Mouse (Mus musculus): ENCODE measurements around the gene Sphk1.

Sphk1 gene

DNA sequence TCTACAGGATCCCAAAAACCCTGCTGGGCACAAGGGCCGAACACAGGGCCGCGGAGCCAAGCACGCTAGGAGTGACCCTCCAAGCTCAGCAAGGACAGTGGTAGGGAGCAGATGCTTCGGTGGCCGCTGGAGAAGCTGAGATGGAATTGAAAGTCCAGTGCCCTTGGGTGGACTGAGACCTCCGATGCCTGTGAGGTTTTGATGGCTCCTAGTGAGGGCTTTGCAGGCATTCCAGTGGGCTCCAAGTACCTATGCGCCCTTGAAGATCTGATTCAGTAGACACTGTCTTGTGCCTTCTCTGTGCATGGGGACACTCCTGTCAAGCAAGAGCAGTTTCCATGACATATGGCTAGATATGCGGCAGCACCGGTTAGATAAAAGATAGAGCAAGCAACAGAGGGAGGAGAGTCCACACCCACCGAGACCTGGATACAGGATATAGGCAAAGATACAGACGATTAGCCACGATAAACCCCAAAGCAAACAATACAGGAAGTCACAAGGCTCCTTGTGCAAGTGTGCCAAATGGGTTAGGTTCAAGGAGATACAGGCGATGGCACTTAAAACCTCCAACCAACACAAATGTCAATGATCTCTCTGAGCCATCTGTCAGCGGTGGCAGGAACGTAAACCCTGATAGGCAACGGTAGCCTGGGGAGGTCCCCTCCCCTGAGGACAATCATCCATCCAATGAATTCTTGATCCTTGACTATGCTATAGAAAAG is 24.4 kb upstream of the Sphk1 start:
- no peak for DNase-seq (ENCODE audit: low read depth, low spot score)

DNA sequence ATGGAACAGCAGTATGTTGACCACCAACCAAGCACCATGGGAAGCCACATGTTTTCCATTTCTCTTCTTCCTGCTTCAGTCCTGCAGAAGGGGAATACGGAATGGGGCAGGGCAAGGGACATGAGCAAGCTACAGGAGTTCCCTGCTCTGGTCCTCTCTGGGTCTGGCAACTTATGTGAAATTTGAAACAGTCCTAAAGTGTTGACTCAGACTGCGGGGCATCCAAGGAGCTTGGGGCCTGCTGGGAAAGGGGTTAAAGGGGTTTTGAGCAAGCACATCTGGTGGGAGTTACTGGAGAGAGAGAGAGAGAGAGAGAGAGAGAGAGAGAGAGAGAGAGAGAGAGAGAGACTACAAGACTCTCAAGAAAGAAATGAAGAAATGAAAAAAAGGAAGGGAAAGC is 22.0 kb upstream of the Sphk1 start:
- no peak for DNase-seq (ENCODE audit: low read depth, low spot score)

DNA sequence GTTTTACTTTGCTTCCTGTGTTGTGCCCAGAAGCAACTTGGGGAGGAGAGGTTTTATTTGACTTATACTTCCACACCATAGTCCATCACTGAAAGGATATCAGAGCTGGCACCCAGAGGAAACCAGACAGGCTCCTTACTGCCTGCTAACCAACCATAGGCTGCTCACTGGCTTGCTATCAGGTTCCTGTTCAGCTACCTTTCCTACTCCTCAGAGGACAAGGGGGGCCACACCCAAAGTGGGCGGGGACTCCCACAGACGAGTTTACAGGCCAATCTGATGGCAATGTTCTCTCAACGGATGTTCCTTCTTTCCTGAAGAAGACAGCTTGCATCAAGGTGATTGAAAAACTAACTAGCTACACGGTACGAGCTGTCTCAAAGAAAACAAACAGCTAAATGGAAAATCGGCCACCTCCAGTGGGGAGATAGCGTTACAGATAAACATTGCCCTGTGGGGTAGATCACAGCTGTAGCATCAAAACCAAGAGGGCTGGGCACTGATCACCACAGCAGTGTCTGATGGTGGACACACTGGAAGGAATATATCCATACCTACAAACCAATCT is 19.3 kb upstream of the Sphk1 start:
- DNase-seq (ENCODE audit: low read depth, low spot score), result no peak

DNA sequence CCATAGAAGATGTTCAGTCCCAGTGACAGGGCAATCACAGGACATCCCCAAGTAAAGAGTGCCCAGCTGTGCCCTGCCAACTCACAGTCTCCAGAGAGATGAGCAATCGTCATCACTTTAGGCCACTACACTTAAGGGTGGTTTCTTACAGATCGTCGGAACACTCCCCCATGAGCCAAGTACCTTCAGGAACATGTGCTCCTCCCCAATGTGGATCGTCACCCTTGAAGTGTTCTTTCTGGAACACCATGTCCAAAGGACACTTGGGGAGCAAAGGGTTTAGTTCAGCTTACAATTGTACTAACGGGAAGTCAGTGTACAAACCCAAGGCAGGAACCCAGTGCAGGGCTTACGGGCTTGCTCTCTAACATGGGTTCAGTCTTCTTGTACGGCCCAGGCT is 18.6 kb upstream of the Sphk1 start:
- no peak for DNase-seq (ENCODE audit: low read depth, low spot score)

DNA sequence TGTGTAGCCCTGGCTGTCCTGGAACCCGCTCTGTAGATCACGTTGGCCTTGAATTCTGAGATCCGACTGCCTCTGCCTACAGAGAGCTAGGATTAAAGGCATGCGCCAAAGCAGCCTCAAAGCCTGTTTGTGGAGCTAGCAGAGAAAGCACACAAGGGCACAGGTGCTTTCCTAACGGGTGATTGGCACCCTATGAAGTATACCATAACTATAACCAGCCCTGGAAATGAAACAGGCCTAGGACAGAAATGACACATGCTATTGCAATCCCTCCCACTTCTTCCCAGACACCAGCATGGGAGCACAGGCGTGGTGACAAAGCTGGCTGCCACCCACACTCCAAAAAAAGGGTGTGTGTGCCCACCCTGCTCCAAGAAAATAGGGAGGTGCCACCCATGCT is 17.7 kb upstream of the Sphk1 start:
- no peak for DNase-seq (ENCODE audit: low read depth, low spot score)

DNA sequence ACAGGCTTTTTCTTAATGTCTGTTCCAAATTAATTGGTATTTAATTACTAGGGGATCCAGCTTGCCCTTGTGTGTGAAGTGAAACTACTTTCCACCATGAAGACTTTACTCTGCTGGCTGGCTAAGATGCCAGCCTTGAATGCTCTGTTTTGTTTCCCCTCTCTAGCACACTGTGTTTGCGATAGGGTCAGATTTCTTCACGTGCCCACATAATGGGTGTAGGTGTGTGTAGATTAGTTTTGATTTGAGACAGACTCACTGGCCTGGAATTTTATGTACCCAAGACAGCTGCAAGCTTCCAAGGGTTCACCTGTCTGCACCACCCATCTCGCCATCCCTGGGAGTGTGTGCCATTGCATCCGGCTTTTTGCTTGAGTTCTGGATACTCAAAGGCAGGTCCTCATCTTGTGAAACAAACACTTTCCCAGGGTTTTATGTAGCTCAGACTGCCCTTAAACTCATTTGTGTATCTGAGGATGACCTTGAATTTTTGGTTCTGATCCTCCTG is 17.1 kb upstream of the Sphk1 start:
- no peak for DNase-seq (ENCODE audit: low read depth, low spot score)

DNA sequence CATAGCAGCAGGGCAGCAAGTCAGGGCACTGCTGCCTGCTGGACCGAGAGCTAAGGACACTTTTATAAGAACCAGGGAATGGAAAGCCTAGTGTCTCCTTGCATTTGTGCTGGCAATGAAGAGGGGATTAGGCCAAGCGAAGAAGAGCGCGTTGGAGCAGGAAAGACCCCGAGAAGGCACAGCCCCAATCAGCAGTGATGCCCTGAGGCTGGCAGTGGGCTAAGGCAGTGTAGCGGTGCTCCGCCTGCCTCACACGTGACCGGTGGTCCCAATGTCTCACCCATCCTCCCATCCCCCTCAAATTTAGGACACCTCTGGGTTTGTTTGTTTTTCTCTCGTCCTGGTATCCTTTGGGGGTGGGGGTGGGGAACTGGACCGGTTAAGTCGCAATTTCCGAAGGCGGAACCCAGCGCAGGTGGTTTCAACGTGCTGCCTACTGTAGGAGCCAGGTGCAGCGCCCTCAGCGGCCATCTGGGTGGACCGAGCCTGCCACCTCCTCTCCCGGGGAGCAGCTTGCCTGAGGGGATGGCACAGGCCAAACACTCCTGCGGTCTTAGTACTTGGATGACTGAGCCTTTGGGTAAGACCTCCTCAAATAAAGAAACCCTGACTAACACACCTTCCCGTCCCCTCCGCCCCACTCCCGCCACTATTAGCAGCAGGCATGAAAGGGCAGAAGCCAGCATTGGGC is 15.2 kb upstream of the Sphk1 start:
- no peak for DNase-seq (ENCODE audit: low read depth, low spot score)

DNA sequence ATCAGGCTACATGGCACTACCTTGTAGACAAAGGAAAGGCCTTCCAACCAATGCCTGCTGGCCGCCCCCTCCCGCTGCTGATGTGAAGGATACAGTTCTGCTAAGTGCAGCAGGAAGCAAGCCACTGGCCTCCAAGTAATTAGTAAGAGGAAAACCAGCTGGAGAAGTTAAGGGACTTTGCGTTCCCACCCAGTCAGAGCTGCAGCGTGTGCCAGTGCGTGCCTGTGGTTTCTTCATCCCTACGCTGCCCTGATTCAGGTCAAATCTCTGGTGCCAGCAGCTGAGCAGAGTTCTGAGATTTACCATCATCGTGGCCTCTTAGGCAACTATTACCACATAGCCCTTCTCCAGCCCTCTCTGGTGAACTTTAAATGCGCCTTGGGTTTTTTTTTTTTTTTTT is 12.2 kb upstream of the Sphk1 start:
- DNase-seq (ENCODE audit: low read depth, low spot score), result no peak

DNA sequence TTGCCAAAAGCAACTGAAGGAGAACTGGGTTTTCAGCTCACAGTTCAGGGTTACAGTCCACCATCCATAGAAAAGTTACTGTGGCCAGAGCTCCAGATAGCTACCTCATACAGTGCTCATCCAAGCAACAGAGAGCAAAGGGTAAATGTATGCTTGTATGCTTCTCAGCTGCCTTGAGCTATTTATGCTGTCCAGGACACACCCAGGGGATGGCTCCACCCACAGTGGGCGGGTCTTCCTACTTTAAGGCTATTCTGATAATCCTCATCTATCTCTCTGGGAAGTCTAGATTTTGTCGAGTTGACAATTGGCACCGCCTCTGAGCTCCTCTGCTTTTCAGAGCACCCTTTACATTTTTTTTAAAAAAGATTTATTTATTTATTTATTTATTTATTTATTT is 9.6 kb upstream of the Sphk1 start:
- DNase-seq (ENCODE audit: low read depth, low spot score), result no peak

DNA sequence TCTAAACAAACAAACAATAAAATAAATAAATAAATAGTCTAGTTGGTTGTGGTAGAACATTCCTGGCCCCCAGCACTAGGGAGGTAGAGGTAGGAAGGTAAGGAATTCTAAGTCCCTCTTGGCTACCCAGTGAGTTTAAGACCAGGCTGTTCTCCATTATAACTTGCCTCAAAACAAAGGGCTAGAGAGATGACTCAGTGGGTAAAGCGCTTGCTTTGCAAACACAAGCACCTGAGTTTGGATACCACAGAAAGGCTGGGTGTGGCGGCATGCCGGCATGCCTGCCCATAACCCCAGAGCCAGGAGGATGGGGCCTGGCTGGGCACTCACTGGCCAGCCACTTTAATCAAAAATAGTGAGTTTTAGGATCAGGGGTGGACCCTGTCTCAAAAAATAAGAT is 8.7 kb upstream of the Sphk1 start:
- DNase-seq (ENCODE audit: low read depth, low spot score), result no peak

DNA sequence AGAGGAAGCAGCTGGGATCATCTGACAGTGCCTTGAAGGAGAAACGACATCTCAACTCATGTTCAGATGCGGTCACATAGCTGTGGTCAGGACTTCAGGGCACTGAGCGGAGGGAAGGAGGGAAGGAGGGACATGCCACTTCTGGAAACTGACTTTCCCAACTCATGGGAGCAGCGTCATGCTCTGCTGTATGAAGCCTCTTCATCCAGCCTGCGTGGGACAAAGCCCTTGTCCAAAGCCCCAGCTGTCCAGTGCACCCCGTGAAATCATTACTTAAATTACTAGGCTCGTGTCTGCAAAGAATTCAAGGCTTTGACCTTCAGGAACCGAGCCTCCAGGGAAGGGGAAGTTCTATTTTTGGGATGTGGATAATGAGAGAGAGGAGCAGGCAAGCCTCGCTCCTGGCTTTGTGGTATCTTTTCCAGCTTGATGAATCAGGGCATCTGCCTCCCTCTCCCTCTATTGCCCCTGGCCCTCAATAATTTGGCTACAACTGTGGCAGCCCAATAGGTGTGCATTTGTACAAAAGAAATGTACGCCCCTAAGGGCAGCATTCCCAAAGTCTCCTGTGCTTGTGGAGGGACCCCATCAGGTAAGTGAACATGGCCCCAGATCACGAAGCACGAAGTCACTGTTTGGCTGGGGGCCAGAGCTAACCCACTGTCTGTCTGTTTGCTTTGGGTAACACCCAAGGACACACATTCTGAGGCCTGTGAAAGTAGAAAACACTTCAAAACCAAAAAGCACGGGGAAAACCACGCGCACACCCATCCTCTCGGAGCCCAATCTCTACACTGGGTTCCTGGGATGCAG is 7.6 kb upstream of the Sphk1 start:
- DNase-seq (ENCODE audit: low read depth, low spot score), result no peak

DNA sequence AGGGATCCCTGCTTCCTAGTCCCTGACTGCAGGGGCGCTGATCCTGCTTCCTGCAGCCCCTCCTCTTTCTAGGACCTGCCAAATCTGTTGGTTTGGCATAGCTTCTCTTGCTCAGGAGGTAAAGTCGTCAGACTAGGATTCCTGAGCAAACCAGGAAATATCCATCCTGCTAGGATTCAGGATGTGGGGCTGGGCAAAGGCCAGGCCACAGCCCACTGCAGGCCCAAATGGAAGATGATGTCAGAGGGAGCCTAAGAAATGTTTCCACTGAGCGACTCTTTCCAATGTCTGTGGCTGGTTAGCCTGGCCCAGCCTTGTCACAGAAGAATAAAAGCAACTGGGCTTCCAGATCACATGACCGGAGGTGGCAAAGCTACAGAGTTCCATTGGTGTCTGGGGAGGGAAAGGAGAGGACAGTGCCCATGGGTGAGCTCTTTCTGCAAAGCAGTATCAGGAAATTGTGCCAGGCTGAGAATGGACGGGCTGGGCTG is 7.0 kb upstream of the Sphk1 start:
- DNase-seq (ENCODE audit: low read depth, low spot score), result no peak

DNA sequence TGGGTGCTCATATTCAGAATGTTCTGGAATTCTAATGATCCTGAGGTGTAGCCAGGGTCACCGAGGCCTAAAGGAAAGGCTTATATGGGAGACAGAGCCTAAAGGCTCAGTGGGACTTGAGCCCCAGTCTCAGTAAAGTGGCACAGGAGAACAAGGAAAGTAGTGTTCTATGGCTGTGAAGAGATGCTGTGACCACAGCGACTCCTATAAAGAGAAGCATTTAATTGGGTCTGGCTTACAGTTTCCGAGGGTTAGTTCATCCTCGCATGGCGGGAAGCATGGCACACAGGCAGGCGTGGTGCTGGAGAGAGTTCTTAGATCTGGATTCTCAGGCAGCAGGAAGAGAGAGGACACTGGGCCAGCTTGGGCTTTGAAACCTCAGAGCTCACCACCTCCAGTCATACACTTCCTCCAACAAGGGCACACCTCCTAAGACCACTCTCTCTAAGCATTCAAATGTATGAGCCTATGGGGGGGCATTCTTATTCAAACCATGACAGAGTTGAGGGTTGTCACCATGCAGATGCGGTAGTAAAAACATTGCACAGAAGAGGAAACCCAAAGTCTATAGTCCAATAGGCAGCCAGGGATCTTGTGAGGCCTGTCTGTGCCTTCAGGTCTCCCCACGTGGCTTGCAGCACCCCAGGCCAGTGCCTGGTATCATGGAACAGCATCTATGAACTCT is 1.9 kb upstream of the Sphk1 start:
- DNase-seq (ENCODE audit: low read depth, low spot score), result no peak

DNA sequence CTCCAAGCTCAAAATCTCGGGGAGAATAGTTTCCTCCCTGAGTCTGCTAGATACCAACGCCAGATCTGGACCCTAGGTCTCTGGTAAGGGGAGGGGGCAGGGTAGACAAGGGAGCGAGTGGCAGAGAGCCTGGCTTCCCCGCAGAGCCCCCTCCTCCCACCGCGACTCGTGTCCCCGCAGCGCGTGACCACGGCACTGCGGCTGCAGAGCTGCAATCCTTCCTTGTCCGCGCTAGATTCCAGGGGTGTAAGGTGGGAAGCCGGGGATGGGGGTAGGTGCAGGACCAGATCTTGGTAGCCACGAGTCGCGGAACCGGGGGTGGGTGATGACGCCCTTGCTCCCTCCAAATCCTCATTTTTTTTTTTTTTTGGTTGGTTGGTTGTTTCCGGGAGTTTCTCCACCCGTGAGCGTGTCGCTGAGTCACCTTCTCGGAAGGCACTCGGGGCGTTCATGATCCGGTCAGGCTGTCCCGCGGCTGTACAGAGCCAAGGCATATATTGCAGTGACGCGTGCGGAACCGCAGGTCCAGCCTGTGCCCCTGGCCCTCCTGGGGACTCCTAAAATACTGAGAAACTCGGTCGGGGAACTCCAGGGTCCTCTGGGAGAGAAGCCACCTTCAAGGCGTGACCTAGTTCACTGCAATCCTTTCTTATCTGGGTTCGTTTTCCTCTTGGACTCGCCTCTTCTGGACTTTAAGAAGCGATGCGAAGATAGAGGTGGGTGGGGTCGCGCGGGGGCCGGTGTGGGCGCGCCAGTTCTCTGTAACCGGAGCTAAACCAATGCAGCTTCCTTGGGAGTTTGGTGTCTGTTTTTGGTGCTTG is 856 bp downstream of the Sphk1 start:
- no peak for DNase-seq (ENCODE audit: low read depth, low spot score)

DNA sequence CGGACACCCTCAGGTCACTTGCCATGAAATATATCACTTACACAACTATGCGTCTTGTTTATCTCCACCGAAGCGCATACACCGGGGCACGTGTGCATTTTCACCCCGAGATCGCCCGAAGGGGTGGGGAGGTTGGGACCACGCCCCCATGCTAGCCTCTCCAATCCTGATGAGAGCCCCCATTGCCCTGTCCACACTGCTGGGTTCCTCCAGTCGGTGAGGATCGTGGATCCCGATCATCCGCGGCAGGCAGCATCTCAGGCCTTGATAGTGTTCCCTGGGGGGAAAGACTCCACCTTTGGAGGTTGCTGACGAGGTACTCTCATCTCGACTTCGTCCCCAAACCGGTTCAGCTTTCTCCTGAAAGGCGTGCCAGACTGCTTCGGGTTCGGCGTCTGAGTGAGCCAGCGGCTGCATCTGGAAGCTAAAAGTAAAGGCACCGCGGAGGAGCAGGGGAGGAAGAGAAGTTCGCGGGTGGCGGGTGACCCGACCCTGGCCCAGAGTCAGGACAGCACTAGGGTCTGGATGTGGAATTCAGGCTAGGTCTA is 1.6 kb downstream of the Sphk1 start:
- DNase-seq (ENCODE audit: low read depth, low spot score), result no peak

DNA sequence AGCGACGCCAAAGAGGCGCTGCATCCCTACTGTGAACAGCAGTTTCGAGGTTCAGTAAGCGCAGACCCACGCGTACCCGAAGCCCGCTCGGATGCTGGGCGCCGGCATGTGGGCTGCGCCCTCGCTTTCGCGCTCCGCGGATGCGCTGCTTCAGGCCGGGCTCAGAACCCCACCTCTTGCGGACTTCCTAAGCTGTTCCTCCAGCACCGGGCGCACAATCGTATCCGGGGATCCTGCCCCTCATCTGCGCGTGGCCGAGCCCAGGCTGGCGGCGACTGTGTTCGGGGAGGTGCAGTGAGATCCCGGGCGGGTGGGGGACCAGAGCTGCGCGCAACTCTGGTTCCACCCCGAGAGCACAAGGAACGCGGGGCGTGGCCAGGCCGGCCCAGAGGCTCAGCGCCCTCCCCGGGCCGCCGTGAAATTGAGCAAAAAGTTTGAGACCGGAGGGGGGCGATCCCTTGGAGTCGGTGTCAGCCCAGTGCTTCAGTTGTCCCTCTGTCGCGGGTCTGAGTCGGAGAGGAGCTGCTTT is 2.1 kb downstream of the Sphk1 start:
- DNase-seq (ENCODE audit: low read depth, low spot score), result no peak

DNA sequence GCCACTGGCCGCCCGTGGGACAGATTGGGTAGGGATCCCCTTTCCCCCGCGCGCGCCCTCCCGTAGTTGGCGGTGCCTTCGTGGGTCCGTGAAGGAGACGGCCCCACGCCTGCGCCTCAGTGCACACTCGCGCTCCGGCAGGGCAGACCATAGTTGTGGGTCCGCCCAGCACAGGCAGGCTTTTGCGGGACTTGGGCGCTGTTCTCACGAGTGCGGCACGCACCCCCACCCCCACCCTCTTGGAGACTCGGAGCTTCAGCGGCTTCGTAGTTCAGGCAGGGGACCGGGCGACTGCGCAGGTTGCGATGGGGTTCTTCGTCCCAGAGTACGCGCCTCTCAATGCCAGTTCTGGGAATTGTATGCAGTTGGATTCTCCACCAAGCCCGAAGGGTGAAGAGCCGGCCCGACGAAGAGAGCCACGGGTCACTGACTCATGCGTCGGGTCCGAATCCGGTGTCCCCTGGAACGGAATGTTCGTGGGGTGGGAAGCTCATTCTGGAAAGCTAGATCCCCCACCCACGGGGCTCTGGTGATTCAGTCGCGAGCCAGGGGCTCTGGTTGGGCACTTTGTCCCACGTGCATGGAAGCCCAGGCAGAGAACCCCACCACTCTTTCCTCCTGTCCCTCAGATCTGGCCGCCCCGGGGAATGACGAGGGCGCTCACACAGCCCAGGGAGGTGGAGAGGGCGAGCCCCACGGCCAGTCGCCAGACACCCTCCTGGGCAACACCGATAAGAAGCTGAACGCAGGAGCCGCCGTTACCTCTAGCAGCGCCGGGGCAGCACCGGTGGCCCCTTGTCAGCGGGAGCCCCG is 2.8 kb downstream of the Sphk1 start:
- DNase-seq (ENCODE audit: low read depth, low spot score), result no peak

DNA sequence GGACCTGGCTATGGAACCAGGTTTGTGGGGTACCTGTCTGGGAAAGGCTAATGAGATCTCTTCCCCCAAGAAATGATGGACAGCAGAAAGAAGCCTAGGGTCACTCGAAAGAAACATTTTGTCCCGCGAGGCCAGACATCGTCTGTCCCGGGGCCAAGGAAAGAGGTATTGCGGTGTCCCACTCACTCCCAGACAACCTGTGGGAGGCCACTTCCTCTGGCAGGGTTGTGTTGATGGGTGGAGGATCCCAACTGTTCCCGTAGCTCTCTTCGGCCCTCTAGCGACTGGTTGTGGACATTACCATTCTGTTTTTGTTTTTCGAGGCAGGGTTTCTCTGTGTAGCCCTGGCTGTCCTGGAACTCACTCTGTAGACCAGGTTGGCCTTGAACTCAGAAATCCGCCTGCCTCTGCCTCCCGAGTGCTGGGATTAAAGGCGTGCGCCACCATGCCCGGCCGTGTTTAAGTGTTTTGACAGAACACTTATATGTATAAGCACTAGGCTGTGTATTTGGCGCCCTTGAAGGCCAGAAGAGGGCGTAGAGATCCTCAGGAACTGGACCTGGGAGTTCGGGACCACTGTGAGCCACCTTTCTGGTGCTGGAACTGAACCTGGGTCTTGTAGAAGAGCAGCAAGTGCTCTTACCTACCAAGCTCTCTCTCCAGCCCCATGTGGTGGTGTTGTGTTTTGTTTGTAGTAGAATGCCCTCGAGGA is 3.6 kb downstream of the Sphk1 start:
- peak; percentile 26 for DNase-seq (ENCODE audit: low read depth, low spot score)

Data from brain, embryonic 18.5 days (tissue).